9 mouse cellular contexts compared by ENCODE assay signal in the genomic region with DNA sequence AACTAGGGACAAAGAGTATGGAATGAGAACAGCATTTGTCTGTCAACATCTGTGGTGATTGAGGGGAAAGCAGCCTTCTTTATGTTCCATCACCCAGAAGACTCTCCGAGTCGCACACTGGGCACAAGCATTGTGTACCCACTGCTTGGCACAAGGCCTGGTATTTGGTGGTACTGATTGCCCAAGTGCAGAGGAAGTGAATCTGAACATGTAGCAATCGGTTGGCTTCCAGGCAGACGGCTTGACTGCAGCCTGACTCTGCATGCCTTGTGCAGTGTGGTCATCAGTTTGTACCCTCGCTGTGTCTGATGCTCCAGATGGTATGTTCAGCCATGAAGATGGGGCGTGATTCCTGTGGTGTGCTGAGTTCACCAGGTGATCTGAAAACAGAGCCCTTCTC. TPM values are rescaled to one million over a fixed set of nuclear protein-coding genes. Genes with fewer than 3 reads are reported as not detected.
DNase-seq lines count a peak whose midpoint lies in the region; ATAC-seq lines count a peak whose summit lies in the region.
"Had no signal": no experiment of that assay in that cellular context is flagged by ENCODE, and none has a peak within 500 bp of the region (broad histone marks: within the 10 kb centered on the region; RNA-seq: fewer than 3 reads in every experiment).

No protein-coding gene starts in this region.

- DNase-seq in layer of hippocampus, adult 9-10 months (ENCODE audit: low spot score) = peak; percentile 53
- no peak for DNase-seq in layer of hippocampus, postnatal 25 days (ENCODE audit: extremely low spot score in 1 of 2, low spot score in 1 of 2)
- peak; percentile 11 for DNase-seq in adipocyte (ENCODE audit: low spot score)
- DNase-seq in lung, postnatal 4 days = peak; percentile 42 to 43
- no peak for DNase-seq in kidney, postnatal 4 days
- DNase-seq in c-Kit-positive CD71-positive TER-119-positive erythroid progenitor cells, embryonic 14.5 days (ENCODE audit: low spot score) = no peak
- DNase-seq: kidney, adult 18-20 months had no signal

- ATAC-seq in common myeloid progenitor, adult 5-6 weeks (replicated peaks; ENCODE audit: low read depth, poor library complexity, severe bottlenecking) = peak; percentile 98
- ATAC-seq in CD4-positive, CD25-positive, alpha-beta regulatory T cell, adult 4 months = no peak

RNA-seq across cellular contexts. Expression of gene Tada1, which starts 39.8 kb away (rescaled TPM):
- 10 to 100 TPM; 36.0 to 36.8 TPM for total RNA-seq in layer of hippocampus, postnatal 25 days (2021)
- total RNA-seq in common myeloid progenitor, adult 5-6 weeks (2017) = 32.1 and 43.2 TPM in 2 replicates
- 10 to 100 TPM; 43.4 to 49.9 TPM for polyA plus RNA-seq in CD4-positive, CD25-positive, alpha-beta regulatory T cell, adult 4 months (2017; shearing (Covaris generic))

Comparison
In these comparisons a context has a peak if more than half of its experiments do, and no peak if none do; other contexts are left out.
1. DNase-seq: peak in layer of hippocampus, adult 9-10 months (single experiment), adipocyte (single experiment) and lung, postnatal 4 days (2 of 2); none in layer of hippocampus, postnatal 25 days (0 of 2), kidney, postnatal 4 days (0 of 2) and c-Kit-positive CD71-positive TER-119-positive erythroid progenitor cells, embryonic 14.5 days (single experiment).